Mouse (Mus musculus) stomach, postnatal 0 days (tissue): ENCODE measurements around the gene Tspyl1.

Experiments used
- CTCF ChIP-seq: IDR thresholded peaks from 2 replicates; pipeline ENCODE4 v1.5.1; 2016; ENCODE audit warnings: antibody characterized with exemption, low read depth, mild to moderate bottlenecking, moderate library complexity
- EP300 ChIP-seq: optimal IDR thresholded peaks from 2 replicates; pipeline ENCODE3; 2016; ENCODE audit warnings: antibody characterized with exemption

- TF ChIP-seq CTCF (no peak), EP300 (no peak)
Observed at GRCm38 (mm10) chr10:34271681-34272080, 10.3 kb upstream of the Tspyl1 start.
